Mouse (Mus musculus) liver, adult 2 months (tissue): ENCODE data around the gene Prpf8.

Experiments
- CTCF ChIP-seq: fragments of 200-500 bp; IDR thresholded peaks from 2 replicates; pipeline ENCODE4 v1.5.1; 2011; ENCODE audit warnings: low read depth, low read length, control low read depth
- POLR2A ChIP-seq: fragments of 200-500 bp; IDR thresholded peaks from 2 replicates; pipeline ENCODE4 v1.6.1; 2011; ENCODE audit warnings: low read length, control low read depth; ENCODE audit not compliant: insufficient read depth; ENCODE audit errors: extremely low read depth

GRCm38 (mm10) chr11:75453991-75454930, 32.4 kb upstream of the Prpf8 start, which contains the start of gene Wdr81:
- TF ChIP-seq CTCF, result peak; percentile 60
- peak; percentile 78 for TF ChIP-seq POLR2A
